Mouse (Mus musculus) kidney, postnatal 25 days (tissue): ENCODE measurements around the gene Dnmt3l.

Source experiments
- DNase-seq, 2 experiments: peaks; one replicate each; pipeline ENCODE4 v3.0.0; 2021; ENCODE audit warnings: mixed read lengths in 2 of 2

Dnmt3l gene

GRCm38 (mm10) chr10:78037139-78037538 lies 4.6 kb upstream of the Dnmt3l start:
- DNase-seq: no peak

- no peak for DNase-seq
Measured at GRCm38 (mm10) chr10:78042096-78042495, 349 bp downstream of the Dnmt3l start.

- DNase-seq: no peak
Measured at GRCm38 (mm10) chr10:78042697-78043405, 1.1 kb downstream of the Dnmt3l start.

DNA sequence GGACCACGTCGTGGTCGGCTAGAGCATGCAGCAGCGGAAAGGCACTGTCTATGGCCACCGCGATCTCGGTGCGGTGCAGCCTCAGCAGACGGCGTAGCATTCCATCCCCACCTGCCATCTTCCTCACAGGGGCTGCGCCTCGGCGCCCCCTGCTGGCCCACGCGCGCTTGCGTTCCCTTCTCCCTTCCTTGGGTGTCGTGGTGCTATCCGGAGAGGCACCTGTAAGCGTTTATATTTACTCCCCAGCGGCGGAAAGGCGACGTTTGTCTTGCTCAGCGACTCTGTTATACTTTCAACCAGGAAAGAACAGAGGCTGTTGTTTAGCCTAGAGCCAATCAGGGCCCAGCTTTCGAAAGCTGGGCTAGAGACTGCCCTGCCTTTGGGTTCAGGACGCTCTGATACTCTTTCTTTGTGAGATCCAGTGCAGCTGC lies 1.7 kb downstream of the Dnmt3l start, which contains the start of gene Aire:
TSS of gene Aire (minus strand) at position 205 of the 431 bp plus-strand sequence.
- peak; percentile 62 to 74 for DNase-seq

DNA sequence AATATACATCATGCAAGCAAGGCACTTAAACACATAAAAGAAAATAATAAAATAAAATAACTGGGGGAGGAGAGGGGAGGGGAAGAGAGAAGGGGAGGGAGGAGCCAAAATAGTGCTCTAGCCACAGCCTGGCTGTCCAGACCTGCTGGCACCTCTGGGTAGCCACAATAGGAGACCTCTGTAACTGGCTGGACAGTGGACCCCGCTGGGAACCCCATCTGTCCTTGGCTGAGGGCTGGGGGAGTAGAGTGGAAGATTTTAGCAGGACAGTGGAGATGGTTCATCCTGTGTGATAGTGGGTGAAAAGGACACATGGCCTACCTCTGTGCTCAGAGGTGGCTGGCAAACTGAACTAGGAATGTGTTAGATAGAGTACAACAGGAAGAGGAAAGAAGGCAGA lies 2.8 kb downstream of the Dnmt3l start:
- DNase-seq: no peak

DNA sequence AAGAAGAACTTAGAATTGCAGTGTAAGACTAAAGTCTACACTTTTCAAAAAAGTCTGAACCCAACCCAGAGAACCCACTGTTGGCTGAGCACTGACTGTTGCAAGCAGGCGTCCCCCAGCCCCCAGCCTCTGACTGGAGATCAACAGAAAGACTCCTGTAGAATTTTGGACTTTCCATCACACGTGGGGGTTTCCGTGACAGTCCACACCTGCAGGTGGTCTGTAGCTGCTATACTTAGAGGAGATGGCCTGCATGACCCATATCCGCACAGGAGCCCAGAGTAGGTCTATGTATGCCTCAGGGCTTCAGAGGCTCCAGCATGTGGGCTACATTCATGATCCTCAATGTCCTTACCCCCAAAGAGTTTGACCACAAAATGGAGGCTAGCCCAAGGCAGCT lies 4.6 kb downstream of the Dnmt3l start:
- DNase-seq: no peak

DNA sequence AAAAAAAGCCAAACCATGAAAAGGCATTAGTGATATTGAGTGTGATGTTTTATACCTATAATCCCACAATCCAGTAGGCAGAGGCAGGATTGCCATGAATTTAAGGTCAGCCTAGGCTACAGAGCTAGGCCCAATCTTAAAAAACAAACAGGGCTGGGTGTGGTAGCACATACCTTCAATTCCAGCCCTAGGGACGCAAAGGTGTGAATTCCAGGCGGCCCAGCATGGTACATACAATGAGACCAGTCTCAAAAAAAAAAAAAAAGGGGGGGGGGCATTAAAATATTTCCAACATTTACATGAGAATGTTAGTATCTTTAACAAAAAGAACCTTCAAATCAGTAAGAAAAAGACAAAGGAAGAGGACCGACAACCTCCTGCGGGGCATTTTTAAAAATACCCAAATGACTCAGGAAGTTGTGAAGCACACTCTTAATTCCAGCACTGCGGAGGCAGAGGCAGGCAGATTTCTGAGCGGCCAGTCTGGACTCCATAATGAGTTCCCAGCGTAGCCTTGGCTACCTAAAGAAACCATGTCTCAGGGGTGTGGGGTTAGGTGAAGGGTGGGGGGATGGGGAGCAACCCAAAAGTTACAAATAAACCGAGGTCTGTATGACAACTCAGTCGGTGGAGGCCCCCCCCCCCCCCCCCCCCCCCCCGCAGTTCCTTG lies 6.4 kb downstream of the Dnmt3l start:
- DNase-seq: no peak

DNA sequence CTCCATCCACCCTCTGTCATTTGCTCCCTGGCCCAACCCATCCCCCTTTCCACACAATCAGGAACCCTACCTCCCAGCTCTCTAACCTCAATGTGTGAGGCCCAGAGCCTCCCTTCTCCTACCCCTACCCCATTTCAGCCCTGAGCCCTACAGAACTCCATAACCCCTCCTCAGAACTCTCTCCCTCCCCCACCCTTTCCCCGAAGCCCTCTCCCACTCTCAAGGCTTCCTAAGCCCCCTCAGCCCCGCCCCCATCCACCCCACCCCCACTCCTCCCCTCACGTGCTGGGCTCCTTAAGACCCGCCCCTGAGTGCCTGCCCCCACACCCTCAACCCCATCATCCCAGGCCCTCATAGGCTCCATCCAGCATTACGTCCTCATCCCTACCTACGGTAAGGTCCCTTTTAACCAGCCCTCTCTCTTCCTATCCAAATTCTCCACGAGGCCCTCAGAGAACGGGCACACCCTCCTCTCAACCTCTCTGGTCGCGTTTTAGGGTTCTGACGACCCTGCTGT lies 7.8 kb downstream of the Dnmt3l start:
- DNase-seq: no peak

GRCm38 (mm10) chr10:78054633-78055565 lies 13.2 kb downstream of the Dnmt3l start:
- DNase-seq: no peak

DNA sequence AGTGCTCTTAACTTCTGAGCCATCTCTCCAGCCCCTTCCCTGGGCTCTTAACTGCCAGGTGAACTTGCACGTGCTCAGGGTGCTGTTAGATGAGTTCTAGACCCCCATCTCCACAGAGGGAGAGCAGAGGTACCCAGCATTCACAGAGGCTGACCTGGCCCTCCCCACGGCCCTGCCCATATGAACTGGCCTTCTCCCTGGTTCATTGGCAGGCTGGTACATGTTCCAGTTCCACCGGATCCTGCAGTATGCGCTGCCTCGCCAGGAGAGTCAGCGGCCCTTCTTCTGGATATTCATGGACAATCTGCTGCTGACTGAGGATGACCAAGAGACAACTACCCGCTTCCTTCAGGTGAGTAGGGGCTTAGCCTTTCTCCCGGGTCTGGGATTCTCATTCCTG lies 15.3 kb downstream of the Dnmt3l start:
- no peak for DNase-seq

DNA sequence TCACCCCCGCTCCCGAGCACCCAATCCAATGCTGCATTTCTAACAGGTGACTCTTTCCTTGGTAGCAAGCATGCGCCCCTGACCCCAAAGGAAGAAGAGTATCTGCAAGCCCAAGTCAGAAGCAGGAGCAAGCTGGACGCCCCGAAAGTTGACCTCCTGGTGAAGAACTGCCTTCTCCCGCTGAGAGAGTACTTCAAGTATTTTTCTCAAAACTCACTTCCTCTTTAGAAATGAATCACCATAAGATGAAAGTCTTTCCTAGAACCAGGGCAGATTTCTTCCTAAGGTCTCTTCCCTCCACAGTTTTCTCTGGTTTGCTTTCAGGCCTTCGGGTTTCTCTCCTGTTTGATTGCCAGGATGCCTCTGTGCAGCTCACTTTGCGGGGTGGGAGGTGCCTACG lies 21.4 kb downstream of the Dnmt3l start:
- DNase-seq: no peak

- peak; percentile 61 to 80 for DNase-seq
Measured at GRCm38 (mm10) chr10:78067226-78067625, 25.5 kb downstream of the Dnmt3l start.

GRCm38 (mm10) chr10:78068541-78068940 lies 26.8 kb downstream of the Dnmt3l start:
- DNase-seq: no peak

GRCm38 (mm10) chr10:78069101-78070011 lies 27.6 kb downstream of the Dnmt3l start, which contains the start of gene Icosl:
Icosl (plus strand) TSS chr10:78069302.
- DNase-seq: peak; percentile 80 to 94

DNA sequence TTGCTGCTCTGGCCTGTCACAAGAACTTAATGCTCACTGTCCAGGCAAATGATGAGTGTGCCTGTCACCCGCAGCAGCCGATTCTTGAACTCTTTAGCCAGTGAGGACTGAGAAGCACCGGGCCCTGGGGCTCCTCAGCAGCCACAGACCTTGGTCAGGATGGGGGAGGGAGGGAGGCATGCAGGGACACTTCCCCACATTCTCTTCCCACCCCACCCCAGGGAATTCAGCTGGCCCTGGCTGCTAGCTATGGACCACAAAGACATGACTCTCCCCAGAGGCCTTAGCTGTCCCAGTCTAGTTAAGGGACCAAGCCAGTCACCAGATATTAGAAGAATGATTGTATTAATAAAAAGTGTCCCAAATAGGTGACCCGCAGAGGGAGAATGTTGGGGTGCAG lies 32.4 kb downstream of the Dnmt3l start:
- no peak for DNase-seq

DNA sequence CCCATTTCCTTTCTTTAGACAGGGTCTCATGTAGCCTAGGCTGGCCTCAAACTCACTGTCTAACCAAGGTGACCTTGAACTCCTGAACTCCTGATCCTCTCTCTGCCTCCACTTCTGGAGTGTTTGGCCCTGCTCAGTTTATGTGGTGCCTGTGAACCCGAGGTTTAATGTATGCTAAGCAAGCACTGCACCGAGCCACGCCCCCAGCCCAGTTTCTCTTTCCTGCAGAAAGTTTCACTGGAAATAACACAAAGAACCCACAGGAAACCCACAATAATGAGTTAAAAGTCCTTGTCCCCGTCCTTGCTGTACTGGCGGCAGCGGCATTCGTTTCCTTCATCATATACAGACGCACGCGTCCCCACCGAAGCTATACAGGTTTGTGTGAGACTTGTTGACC lies 33.2 kb downstream of the Dnmt3l start:
- DNase-seq: no peak

DNA sequence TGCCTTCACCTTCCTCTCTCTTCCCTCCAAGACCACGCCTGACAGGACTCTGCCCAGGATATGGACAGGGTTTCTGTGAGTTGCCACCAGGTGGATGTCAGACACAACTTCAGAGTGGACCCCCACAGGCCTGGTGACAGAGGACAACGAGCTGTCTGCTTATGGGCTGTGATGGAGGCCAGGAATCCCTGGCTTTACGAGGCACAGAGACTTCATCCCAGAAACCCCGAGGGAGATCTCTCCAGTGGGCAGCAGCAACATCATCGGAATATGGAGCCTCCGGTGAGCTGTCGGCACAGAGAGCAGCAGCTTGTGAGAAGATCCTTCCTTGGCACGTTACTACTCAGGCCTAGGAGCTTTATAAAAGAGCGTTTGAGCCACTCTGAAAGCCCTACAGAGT lies 36.1 kb downstream of the Dnmt3l start:
- no peak for DNase-seq

- DNase-seq: no peak
Measured at GRCm38 (mm10) chr10:78078276-78078675, 36.5 kb downstream of the Dnmt3l start.

- no peak for DNase-seq
Measured at GRCm38 (mm10) chr10:78079955-78080591, 38.3 kb downstream of the Dnmt3l start.

DNA sequence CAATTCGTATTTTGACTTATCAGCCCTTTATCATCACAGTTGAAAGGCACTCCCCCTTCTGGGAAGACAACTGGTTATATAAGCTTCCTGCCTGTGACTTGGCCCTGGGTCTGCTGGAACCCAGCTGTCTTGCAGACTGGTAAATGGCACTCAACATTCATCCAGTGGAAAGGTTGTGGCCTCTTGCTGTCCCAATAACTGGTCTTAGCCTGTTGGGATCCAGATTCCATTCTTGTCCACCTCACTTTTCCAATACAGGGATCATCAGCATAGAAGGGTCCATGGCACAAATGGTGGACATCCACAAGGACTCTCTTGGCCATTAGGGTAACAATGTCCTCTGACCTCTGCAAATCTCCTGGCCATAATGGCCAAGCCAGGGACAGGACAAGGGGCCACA lies 42.3 kb downstream of the Dnmt3l start:
- DNase-seq: no peak

GRCm38 (mm10) chr10:78085711-78086110 lies 44.0 kb downstream of the Dnmt3l start:
- no peak for DNase-seq
